Mouse (Mus musculus): ENCODE measurements around the gene Slc5a10. TPM values are rescaled to one million over a fixed set of nuclear protein-coding genes. Genes with fewer than 3 reads are reported as not detected.

Gene Slc5a10
- polyA plus RNA-seq, 1 experiment from 2014 or later: not detected

GRCm38 (mm10) chr11:61648749-61649115 lies 71.9 kb downstream of the Slc5a10 start:
- no peaks in the 10 kb centered on the region for H3K27me3 ChIP-seq (ENCODE audit: control insufficient read depth, insufficient read depth, low read length)
- H3K4me3 ChIP-seq (replicated peaks; ENCODE audit: low read length): no peak overlapping the region
- no peak overlapping the region for H3K9ac ChIP-seq
- no peak overlapping the region for H3K27ac ChIP-seq
- DNase-seq (ENCODE audit: low spot score) (no peak), ATAC-seq (ENCODE audit: low FRiP score) (no peak)
- no peaks in the 10 kb centered on the region for H3K36me3 ChIP-seq (replicated peaks; ENCODE audit: control insufficient read depth, insufficient read depth)
- no peaks in the 10 kb centered on the region for H3K9me3 ChIP-seq (ENCODE audit: control insufficient read depth, low read length)
- WGBS: 77% methylated on average over 7 of the region's 7 CpGs
- no peaks in the 10 kb centered on the region for H3K4me1 ChIP-seq (replicated peaks; ENCODE audit: control insufficient read depth, insufficient read depth, low read length)
- no peak overlapping the region for H3K4me2 ChIP-seq (replicated peaks)

- no peaks in the 10 kb centered on the region for H3K27me3 ChIP-seq (ENCODE audit: control insufficient read depth, insufficient read depth, low read length)
- H3K9me3 ChIP-seq (ENCODE audit: control insufficient read depth, low read length): no peaks in the 10 kb centered on the region
- H3K4me3 ChIP-seq (replicated peaks; ENCODE audit: low read length): no peak overlapping the region
- 89% methylated on average over 6 of the region's 6 CpGs for WGBS
- H3K4me1 ChIP-seq (replicated peaks; ENCODE audit: control insufficient read depth, insufficient read depth, low read length): no peaks in the 10 kb centered on the region
- H3K27ac ChIP-seq: no peak overlapping the region
- DNase-seq (ENCODE audit: low spot score) (no peak), ATAC-seq (ENCODE audit: low FRiP score) (no peak)
- H3K36me3 ChIP-seq (replicated peaks; ENCODE audit: control insufficient read depth, insufficient read depth): no peaks in the 10 kb centered on the region
- H3K9ac ChIP-seq: no peak overlapping the region
- no peak overlapping the region for H3K4me2 ChIP-seq (replicated peaks)
Measured at GRCm38 (mm10) chr11:61647956-61648748, 72.5 kb downstream of the Slc5a10 start.

DNA sequence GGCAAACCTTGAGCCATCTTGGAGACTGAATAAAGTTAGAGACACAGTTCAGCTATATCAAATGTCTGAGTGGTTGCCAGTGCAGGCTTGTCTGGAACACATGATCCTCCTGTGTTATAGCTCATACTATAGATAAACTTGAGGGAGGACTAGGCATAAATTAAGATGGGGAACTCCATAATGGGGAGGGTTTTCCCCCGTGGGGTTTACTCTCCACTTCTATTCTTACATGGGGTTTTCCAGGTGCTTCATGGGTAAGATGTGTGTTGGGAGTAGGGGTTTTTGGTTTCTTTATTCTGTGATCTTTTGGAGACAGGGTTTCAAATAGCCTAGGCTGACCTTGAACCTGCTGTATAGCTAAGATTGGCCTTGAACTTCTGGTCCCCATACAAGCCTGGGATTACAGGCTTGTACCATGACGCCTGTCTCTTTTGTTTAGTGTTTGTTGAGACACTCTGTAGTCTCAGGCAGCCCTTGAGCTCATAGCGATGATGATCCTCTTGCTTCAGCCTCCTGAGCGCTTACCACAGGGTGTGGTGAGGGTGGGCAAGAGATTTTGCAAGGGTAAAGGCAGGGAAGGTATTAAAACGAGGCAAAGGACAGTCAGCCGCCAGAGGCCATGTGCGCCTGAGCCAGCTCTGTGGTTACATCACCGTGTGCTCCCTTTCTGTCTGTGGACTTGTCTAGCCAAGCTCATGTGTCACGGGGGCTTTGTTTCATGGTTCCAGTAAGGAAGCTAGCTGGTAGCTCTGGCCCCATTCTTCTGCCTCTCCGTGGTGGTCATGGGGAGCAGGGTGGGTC lies 73.3 kb downstream of the Slc5a10 start:
- Histone ChIP-seq H3K4me3 (replicated peaks; ENCODE audit: low read length) (no peak overlapping the region), H3K4me1 (replicated peaks; ENCODE audit: control insufficient read depth, insufficient read depth, low read length) (no peaks in the 10 kb centered on the region), H3K27me3 (ENCODE audit: control insufficient read depth, insufficient read depth, low read length) (no peaks in the 10 kb centered on the region), H3K4me2 (replicated peaks) (no peak overlapping the region), H3K27ac (no peak overlapping the region), H3K36me3 (replicated peaks; ENCODE audit: control insufficient read depth, insufficient read depth) (no peaks in the 10 kb centered on the region), H3K9ac (no peak overlapping the region), H3K9me3 (ENCODE audit: control insufficient read depth, low read length) (no peaks in the 10 kb centered on the region)
- no peak for DNase-seq (ENCODE audit: low spot score)
- no peak for ATAC-seq (ENCODE audit: low FRiP score)
- WGBS: 77% methylated on average over 10 of the region's 10 CpGs

GRCm38 (mm10) chr11:61646499-61647039 lies 74.1 kb downstream of the Slc5a10 start:
- no peak overlapping the region for H3K4me3 ChIP-seq (replicated peaks; ENCODE audit: low read length)
- ATAC-seq (ENCODE audit: low FRiP score) (no peak), DNase-seq (ENCODE audit: low spot score) (no peak)
- no peaks in the 10 kb centered on the region for H3K4me1 ChIP-seq (replicated peaks; ENCODE audit: control insufficient read depth, insufficient read depth, low read length)
- H3K27me3 ChIP-seq (ENCODE audit: control insufficient read depth, insufficient read depth, low read length): no peaks in the 10 kb centered on the region
- H3K27ac ChIP-seq: no peak overlapping the region
- no peaks in the 10 kb centered on the region for H3K36me3 ChIP-seq (replicated peaks; ENCODE audit: control insufficient read depth, insufficient read depth)
- 60% methylated on average over 2 of the region's 2 CpGs for WGBS
- no peak overlapping the region for H3K4me2 ChIP-seq (replicated peaks)
- no peak overlapping the region for H3K9ac ChIP-seq
- no peaks in the 10 kb centered on the region for H3K9me3 ChIP-seq (ENCODE audit: control insufficient read depth, low read length)

DNA sequence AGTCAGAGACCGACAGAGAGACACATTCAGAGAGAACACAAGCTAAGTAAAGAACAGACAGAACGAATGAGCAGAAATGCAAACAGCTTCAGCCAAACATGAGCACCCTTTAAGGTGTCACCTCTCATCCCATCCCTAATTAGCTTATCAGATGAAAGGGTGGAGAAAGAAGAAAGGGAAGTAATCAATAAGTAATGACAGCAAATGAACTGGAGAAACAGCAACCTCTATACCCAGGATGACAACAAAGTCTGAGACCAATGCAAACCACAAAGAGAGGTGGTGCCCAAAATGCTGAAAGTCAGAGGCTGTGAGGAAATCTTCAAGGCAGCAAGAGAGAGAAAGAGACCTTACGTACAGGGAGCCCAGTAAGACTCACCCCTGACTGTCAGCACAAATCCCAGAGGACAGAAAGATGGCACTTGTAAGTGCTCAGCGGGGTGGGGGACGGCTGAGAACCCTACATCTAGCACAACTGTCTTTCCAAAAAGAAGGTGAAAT lies 75.2 kb downstream of the Slc5a10 start:
- H3K4me1 ChIP-seq (replicated peaks; ENCODE audit: control insufficient read depth, insufficient read depth, low read length): no peaks in the 10 kb centered on the region
- ATAC-seq (ENCODE audit: low FRiP score): no peak
- 73% methylated on average over 5 of the region's 5 CpGs for WGBS

DNA sequence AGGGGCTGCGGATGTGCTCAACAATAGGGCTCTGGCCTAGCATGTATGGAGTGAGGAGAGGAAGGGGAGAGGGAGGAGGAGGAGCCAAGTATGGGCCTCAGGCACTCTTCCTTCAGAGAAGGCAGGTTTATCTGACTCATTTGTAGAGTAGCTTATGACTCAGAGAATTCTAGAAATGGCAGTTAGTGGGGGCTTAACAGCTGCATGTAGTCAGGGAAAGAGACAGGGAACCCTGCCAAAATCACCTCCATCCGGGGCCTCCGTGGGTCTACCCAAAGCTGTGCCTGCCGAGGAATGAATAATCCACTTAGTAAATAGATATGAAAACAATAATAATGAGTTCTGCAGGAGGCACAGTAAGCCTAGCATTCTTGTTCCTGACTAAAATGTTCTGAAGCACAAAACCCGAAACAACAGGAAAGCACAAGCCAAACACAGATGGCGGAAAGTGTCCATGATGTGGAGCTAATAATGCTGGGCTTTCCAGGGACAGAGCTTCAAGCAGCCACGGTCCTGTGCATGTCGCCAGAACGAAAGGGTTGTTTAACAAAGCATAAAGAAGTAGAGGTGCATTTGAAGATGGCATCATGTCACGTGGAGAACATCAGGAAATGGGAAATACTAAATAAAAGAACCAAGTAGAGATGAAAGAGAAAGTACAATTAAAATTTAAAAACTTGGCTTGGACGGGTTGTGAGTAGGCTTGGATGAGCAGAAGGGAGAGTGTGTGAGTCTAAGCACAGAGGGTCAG lies 75.9 kb downstream of the Slc5a10 start:
- H3K4me1 ChIP-seq (replicated peaks; ENCODE audit: control insufficient read depth, insufficient read depth, low read length): no peaks in the 10 kb centered on the region
- no peak overlapping the region for H3K4me3 ChIP-seq (replicated peaks; ENCODE audit: low read length)
- 73% methylated on average over 11 of the region's 11 CpGs for WGBS
- no peaks in the 10 kb centered on the region for H3K36me3 ChIP-seq (replicated peaks; ENCODE audit: control insufficient read depth, insufficient read depth)
- no peaks in the 10 kb centered on the region for H3K9me3 ChIP-seq (ENCODE audit: control insufficient read depth, low read length)
- H3K4me2 ChIP-seq (replicated peaks): no peak overlapping the region
- H3K27ac ChIP-seq: no peak overlapping the region
- no peak for ATAC-seq (ENCODE audit: low FRiP score)
- H3K9ac ChIP-seq: no peak overlapping the region
- no peak for DNase-seq (ENCODE audit: low spot score)
- H3K27me3 ChIP-seq (ENCODE audit: control insufficient read depth, insufficient read depth, low read length): no peaks in the 10 kb centered on the region

More for the DNA sequence above, 75.2 kb downstream of the Slc5a10 start:
- H3K27me3 ChIP-seq (ENCODE audit: control insufficient read depth, insufficient read depth, low read length): no peaks in the 10 kb centered on the region
- H3K27ac ChIP-seq: no peak overlapping the region
- H3K36me3 ChIP-seq (replicated peaks; ENCODE audit: control insufficient read depth, insufficient read depth): no peaks in the 10 kb centered on the region
- H3K4me2 ChIP-seq (replicated peaks): no peak overlapping the region
- no peak for DNase-seq (ENCODE audit: low spot score)
- H3K9me3 ChIP-seq (ENCODE audit: control insufficient read depth, low read length): no peaks in the 10 kb centered on the region
- H3K4me3 ChIP-seq (replicated peaks; ENCODE audit: low read length): no peak overlapping the region
- H3K9ac ChIP-seq: no peak overlapping the region

- Histone ChIP-seq H3K4me2 (replicated peaks) (no peak overlapping the region), H3K27me3 (ENCODE audit: control insufficient read depth, insufficient read depth, low read length) (no peaks in the 10 kb centered on the region), H3K27ac (no peak overlapping the region), H3K4me1 (replicated peaks; ENCODE audit: control insufficient read depth, insufficient read depth, low read length) (no peaks in the 10 kb centered on the region), H3K9ac (no peak overlapping the region), H3K9me3 (ENCODE audit: control insufficient read depth, low read length) (no peaks in the 10 kb centered on the region), H3K36me3 (replicated peaks; ENCODE audit: control insufficient read depth, insufficient read depth) (no peaks in the 10 kb centered on the region), H3K4me3 (replicated peaks; ENCODE audit: low read length) (no peak overlapping the region)
- ATAC-seq (ENCODE audit: low FRiP score): no peak
- 82% methylated on average over 5 of the region's 5 CpGs for WGBS
- no peak for DNase-seq (ENCODE audit: low spot score)
Measured at GRCm38 (mm10) chr11:61643184-61643961, 77.3 kb downstream of the Slc5a10 start.

DNA sequence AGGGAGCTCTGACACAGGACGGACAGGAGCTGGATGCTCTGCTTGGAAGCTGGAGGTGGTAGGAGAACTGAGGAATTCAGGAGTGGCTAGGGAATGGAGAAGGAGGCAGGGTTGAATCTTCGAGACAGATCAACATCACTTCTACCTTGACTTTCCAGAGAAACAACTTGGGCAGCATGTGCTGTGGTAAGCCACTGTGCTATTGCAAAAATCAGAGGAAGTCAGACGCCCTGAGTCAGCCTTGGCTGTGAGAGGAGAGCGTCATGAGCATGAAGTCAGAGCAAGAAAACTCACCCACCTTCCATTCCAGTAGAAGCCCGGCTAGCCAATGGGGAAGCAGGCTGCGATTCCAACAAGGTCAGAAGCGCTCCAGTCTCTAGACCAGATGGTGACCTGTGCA lies 78.5 kb downstream of the Slc5a10 start:
- Histone ChIP-seq H3K4me1 (replicated peaks; ENCODE audit: control insufficient read depth, insufficient read depth, low read length) (no peaks in the 10 kb centered on the region), H3K9ac (no peak overlapping the region), H3K4me2 (replicated peaks) (no peak overlapping the region), H3K27me3 (ENCODE audit: control insufficient read depth, insufficient read depth, low read length) (no peaks in the 10 kb centered on the region), H3K27ac (no peak overlapping the region), H3K9me3 (ENCODE audit: control insufficient read depth, low read length) (no peaks in the 10 kb centered on the region), H3K36me3 (replicated peaks; ENCODE audit: control insufficient read depth, insufficient read depth) (no peaks in the 10 kb centered on the region), H3K4me3 (replicated peaks; ENCODE audit: low read length) (no peak overlapping the region)
- DNase-seq (ENCODE audit: low spot score) (no peak), ATAC-seq (ENCODE audit: low FRiP score) (no peak)
- 84% methylated on average over 7 of the region's 7 CpGs for WGBS
